Mouse (Mus musculus) bone marrow macrophage, adult 2 months (primary cell): ENCODE measurements at regions not wholly inside any gene's neighbourhood (a gene's known extent, or its start where the extent isn't known, plus 50 kb on each side); places are given as distances from the start of the nearest gene placed in this dataset.

Experiments used
- H3K27ac ChIP-seq: 2 replicates; pipeline ENCODE4 v1.5.1; 2012; ENCODE audit warnings: low read depth, low read length; ENCODE audit not compliant: insufficient read depth
- H3K4me1 ChIP-seq: 2 replicates; pipeline ENCODE4 v1.6.1; 2012; ENCODE audit warnings: low read length; ENCODE audit not compliant: control insufficient read depth, insufficient read depth
- H3K4me3 ChIP-seq: 2 replicates; pipeline ENCODE4 v1.5.1; 2012; ENCODE audit warnings: mild to moderate bottlenecking, low read length, moderate library complexity; ENCODE audit not compliant: insufficient read depth
- CTCF ChIP-seq: IDR thresholded peaks from 2 replicates; pipeline ENCODE4 v1.5.1; 2012; ENCODE audit warnings: low read depth, mild to moderate bottlenecking, low read length, moderate library complexity
- POLR2A ChIP-seq: IDR thresholded peaks from 2 replicates; pipeline ENCODE4 v1.6.1; 2012; ENCODE audit warnings: mild to moderate bottlenecking, low read depth, low read length, borderline replicate concordance

- Histone ChIP-seq H3K4me3 (no peak overlapping the region), H3K27ac (no peak overlapping the region), H3K4me1 (no peaks in the 10 kb centered on the region)
- TF ChIP-seq POLR2A (no peak), CTCF (no peak)
Observed at GRCm38 (mm10) chr12:107119076-107119475, 369.4 kb upstream of the 3110018I06Rik start.

- no peak overlapping the region for H3K4me3 ChIP-seq
- H3K4me1 ChIP-seq = no peaks in the 10 kb centered on the region
- H3K27ac ChIP-seq = no peak overlapping the region
- TF ChIP-seq CTCF = no peak
- TF ChIP-seq POLR2A = no peak
Observed at GRCm38 (mm10) chr12:107120486-107121186, 367.8 kb upstream of the 3110018I06Rik start.

DNA sequence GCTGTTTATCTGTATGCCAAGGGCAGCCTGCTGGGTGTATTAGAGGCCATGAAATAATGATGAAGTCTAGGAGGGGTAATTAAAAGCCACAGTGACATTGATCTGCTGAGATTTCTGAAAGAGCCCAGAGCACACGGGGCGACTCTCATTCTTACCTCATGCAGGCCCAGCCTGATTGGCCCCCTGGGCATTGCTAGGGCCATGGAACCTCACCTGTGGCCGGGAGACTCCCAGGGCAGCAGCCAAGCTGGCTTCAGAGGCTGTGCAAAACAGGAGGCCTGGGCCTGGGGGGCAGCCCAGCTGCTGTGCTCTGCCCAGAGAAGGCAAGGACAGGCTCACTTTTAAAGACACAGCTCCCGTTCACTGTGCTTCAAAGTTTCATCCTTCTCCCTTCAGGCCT is 366.4 kb upstream of the 3110018I06Rik start:
- no peak for TF ChIP-seq POLR2A
- TF ChIP-seq CTCF = no peak
- Histone ChIP-seq H3K27ac (no peak overlapping the region), H3K4me1 (no peaks in the 10 kb centered on the region), H3K4me3 (no peak overlapping the region)

GRCm38 (mm10) chr12:107123661-107124060 is 364.8 kb upstream of the 3110018I06Rik start:
- H3K4me3 ChIP-seq = no peak overlapping the region
- TF ChIP-seq POLR2A (no peak), CTCF (no peak)
- H3K4me1 ChIP-seq = no peaks in the 10 kb centered on the region
- H3K27ac ChIP-seq = no peak overlapping the region

DNA sequence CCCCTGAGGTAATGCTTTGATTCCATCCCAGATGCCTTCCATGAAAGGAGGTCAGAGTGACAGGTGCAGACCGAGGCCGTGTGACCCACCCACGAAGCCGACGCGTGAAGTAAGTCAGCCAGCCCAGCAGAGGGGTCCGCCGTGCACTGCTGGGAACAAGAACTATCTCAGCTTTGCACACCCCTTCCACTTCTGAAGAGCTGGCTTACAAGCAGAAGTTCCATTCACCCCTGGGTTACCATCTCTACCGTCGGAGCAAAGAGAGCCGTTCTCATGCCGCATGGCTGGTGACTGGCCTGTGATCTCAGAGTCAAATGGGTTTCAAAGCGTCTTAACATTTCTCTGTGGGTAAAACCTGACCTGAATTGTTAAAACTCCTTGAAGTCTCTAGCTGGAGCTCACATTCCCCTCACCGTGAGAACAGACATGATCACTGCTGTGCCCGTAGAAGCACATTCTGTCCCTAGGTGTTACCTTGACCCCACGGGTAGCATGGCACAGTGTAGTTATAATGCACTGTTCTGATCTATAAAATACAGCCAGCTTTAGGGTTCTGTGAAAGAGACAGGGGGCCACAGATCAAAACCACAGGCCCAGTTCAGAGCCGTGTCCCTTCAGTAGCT is 364.1 kb upstream of the 3110018I06Rik start:
- H3K4me3 ChIP-seq = no peak overlapping the region
- no peaks in the 10 kb centered on the region for H3K4me1 ChIP-seq
- H3K27ac ChIP-seq = no peak overlapping the region
- TF ChIP-seq POLR2A = no peak
- no peak for TF ChIP-seq CTCF

- Histone ChIP-seq H3K4me3 (no peak overlapping the region), H3K4me1 (no peaks in the 10 kb centered on the region), H3K27ac (no peak overlapping the region)
- TF ChIP-seq POLR2A = no peak
- no peak for TF ChIP-seq CTCF
Observed at GRCm38 (mm10) chr12:107125201-107125600, 363.2 kb upstream of the 3110018I06Rik start.

DNA sequence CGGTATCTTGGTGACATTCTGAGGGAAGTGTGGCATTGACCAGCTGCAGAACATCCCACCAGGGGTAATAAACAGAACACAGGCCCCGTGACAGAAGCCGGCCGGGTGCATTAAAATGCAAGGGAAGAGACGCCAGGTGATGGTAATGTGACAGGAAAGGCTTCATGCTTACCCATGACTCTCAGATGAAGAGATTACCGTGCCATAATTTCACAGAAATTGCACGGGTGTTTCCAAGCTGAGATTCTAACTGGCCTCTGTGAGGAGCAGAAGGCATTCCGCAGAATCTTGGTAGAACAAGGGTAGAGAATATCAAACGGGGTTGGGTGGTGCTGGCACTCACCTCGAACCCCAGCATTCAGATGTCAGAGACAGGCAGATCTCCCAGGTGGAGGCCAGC is 362.4 kb upstream of the 3110018I06Rik start:
- Histone ChIP-seq H3K4me1 (no peaks in the 10 kb centered on the region), H3K4me3 (no peak overlapping the region), H3K27ac (no peak overlapping the region)
- no peak for TF ChIP-seq POLR2A
- TF ChIP-seq CTCF = no peak

GRCm38 (mm10) chr12:107127591-107127990 is 360.8 kb upstream of the 3110018I06Rik start:
- H3K27ac ChIP-seq = no peak overlapping the region
- H3K4me3 ChIP-seq = no peak overlapping the region
- H3K4me1 ChIP-seq = no peaks in the 10 kb centered on the region
- TF ChIP-seq CTCF (no peak), POLR2A (no peak)

- no peak overlapping the region for H3K4me3 ChIP-seq
- TF ChIP-seq POLR2A (no peak), CTCF (no peak)
- no peak overlapping the region for H3K27ac ChIP-seq
- no peaks in the 10 kb centered on the region for H3K4me1 ChIP-seq
Observed at GRCm38 (mm10) chr12:107129232-107129631, 359.2 kb upstream of the 3110018I06Rik start.

GRCm38 (mm10) chr12:107131351-107131750 is 357.1 kb upstream of the 3110018I06Rik start:
- Histone ChIP-seq H3K4me3 (no peak overlapping the region), H3K27ac (no peak overlapping the region)
- TF ChIP-seq CTCF (no peak), POLR2A (no peak)

More at GRCm38 (mm10) chr12:107131351-107131750, 357.1 kb upstream of the 3110018I06Rik start:
- H3K4me1 ChIP-seq = no peaks in the 10 kb centered on the region
